Mouse (Mus musculus) retina, adult 2 months (tissue): ENCODE results near the gene Cmtm5.
A peak's percentile ranks its signal among the peaks of the same experiment; 100 is the strongest.
"Not testable (repeated sequence)": the region's sequence is repeated elsewhere in the genome, so short reads cannot be mapped to it uniquely, and the experiment has no call there.

Experiments
- DNase-seq: peaks from one replicate; pipeline ENCODE4 v3.0.0-alpha.2; 2012; ENCODE audit warnings: low read depth, low spot score

Gene Cmtm5

DNA sequence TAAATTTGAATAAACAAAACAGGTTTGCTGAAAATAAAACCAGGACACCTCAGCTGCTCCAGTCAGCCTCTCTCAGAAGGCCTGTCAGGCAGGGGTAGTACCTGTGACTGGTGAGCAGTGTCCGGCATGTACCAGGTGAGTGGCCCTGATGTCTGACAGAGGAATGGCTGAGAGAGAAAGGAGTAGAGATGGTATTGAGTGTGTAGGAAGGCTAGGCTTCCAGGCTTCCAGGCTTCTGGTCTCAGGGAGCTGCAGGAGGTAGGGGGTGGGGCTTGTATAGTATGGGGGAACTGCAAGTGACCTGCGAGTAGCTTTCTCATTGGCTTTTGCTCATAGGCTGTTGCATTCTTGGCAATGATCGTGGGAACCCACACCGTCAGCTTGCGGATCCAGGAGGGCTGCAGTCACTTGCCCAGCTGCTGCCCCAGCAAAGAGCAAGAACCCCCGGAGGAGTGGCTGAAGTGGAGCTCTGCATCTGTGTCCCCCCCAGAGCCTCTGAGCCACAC, 3.4 kb upstream of the Cmtm5 start, which contains the start of gene Il25:
Gene Il25 (plus strand): TSS at position 51 of the 506 bp plus-strand sequence.
- no peak for DNase-seq

DNA sequence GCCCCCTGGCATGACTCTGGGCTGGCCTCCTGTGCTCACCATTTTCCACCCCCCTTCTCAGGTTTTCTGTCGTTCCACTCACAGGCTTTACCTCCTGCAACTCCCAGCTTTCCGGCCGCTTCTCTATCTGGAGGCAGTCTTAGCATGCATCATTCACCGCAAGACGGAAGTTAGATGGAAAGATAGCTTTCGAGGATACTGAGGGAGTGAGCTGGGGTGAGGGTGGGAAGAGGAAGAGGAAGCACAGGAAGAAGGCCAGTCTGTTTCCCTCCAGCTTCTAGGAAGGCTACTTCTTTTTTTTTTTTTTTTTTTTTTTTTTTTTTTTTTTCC, 735 bp downstream of the Cmtm5 start:
- DNase-seq, result no peak

DNA sequence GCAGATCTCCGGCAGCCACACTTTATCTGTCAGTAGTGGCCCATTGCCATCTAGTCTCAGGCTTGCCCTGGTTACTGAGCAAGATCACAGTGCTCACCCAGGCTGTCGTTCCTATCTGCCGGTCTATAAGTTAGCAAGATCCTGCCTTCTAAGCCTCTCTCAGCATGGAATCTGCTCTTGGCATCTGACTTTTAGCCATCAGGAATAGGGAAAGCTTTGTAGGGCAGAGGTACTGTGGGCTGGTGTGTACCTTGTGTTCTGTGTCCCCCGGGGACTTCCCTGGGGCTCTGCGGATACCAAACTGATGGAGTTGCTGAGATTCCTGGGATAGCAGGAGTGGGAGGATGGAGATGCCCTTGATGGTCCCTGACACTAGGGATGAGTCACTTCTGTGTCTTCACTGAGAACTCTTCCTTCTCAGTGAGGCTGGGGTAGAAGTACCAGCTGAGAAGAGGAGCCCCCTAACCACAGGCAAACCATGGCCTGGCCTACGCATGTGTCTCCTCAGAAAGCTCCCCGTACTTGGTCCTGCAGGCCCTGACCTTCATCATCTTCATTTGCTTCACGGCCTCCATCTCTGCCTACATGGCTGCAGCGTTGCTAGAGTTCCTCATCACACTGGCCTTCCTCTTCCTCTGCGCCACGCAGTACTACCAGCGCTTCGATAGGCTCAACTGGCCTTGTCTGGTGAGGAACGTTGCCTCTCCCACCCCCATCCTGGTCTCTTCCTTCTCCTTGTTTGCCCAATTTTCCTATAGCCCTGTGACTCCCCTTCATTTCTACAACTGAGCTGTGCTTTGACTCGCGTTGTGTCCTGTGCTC, 1.5 kb downstream of the Cmtm5 start:
- no peak for DNase-seq

DNA sequence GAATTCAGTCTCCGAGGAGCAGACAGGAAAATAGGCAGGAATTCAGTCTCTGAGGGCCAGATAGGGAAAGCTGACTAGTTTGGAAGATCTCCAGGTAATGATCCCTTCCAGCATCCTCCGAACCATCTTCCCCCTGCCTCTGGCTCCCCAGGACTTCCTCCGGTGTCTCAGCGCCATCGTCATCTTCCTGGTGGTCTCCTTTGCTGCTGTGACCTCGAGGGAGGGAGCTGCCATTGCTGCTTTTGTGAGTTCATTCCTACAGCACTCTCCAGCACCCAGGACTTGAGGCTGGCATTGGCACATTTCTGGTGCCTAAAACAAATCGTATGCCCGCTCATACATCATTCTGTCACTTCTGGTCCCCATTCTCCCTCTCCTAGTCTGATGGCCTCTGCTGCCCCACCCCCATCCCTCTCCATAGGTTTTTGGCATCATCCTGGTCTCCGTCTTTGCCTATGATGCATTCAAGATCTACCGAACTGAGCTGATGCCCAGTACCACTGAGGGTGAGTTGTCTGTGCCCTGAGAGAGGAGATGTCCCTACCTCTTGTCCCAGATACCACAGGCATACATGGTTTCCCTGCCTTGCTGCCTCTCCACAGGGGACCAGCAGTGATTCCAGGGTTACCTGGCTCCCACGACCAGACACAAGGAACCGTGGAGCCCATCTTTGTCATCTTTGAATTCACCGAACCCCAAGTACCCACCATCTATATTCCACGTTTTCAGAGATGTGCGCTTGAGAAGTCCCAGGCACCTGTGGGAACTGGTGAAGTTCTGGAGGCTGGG, 2.6 kb downstream of the Cmtm5 start:
- DNase-seq, result no peak

DNA sequence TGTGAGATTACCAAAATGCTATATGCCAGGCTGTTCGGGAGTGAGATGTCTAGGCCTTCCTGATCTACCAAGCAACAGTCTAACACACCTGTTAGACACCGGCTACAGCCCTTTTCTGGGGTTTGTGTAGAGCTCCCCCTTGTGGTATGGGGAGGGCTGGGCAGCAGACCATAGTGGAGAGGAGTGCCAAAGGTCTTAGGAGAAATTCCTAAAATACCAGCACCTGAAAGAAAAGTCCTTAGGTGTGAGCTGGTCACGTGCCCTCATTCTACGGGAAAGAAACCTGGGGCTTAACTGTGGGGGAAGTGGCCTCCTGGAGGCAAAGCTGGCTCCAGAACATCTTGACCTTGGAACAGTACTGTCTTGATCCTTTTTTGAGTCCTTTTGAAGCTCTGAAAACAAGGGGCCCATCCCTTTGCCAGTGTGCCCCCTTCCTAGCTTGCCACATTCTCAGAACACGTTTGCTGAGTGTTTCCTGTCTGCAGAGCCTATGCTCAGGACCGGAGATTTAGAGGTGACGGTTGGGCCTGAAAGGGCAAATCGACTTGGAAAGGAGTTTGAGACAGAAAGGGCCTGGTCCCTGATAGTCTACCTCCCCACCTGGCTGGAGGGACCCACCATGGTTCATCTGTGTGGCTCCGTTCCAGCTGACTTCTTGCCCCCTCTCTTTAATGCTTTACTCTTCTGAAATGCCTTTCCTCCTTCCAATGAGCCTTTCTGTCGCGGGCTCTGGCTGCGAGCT, 3.5 kb downstream of the Cmtm5 start:
- peak; percentile 16 for DNase-seq

DNA sequence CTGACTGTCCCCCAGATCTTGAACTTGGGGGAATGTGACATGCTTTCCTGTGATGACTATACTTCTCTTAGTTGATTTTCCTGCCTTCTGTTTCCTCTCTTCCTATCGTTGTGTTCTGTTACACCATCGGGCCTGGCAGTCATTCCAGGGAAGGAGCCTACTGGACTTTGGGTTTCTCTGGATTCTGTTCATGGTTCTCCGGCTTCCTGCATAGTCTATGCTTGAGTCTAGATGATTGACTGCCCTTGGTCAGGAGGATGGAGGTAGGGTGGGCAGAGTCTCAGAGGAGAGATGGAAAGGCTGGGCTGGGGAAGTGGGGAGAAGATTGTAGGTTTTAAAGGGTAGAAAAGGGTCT, 4.1 kb downstream of the Cmtm5 start:
- no peak for DNase-seq

DNA sequence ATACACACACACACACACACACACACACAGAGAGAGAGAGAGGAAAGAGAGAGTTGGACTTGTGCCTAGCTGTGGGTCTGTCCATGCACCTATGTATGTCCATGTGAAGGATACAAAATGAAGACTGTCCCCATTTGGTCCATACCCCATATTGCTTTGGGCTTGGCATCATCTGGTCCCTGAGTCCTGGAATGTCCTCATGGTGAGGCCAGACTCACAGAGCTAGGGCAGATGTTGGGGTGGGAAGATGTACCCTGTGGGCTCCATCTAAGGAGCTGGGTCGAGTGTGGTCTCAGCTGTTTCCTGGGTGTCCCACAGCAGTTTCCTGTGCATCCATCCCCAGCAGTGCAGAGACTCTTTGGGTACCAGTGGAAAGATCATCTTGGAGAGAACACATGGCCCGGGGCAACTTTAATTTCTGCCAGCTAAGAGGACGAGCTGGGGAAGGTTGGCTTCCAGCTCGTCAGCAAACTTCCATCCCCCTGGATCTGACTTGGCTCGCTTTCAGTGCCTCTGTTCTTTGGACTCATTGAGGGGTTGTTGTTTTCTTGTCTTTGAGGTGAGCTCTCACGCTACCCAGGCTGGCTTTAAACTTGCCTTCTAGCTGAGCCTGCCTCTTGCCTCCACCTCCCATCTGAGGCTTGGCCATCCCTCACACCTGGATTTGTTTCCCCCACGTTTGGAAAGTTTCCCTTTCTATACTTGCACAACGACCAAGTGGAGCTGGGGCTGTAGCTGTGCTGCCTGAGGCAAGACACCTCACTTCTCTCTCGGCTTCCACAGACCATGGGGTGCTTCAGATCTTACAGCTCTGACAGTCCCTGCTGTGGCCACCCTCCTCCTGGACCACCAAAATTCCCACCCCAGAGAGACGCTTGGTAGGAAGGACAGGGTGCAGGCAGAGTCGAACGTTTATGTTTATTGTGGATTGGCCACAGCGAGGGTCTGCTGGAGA, 5.2 kb downstream of the Cmtm5 start:
- no peak for DNase-seq

DNA sequence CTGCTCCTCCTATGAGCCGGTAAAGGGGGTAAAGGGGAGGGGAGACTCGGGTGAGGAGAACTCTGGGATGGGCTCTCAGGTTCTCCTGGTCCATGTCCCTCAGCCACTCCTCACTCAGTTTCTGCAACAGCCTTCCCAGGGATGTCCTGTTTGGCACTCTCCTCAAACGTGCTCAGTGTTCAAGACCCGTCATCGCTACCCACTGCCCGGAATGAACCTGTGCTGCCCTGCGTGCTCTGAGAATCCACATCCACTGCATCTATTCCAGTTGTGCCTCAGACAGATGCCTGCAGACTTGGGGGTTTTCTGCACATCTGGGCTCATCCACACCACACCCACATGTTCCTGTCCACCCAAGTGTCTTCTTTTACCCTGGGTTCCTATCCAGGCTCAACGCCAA, 6.4 kb downstream of the Cmtm5 start:
- DNase-seq, result no peak

DNA sequence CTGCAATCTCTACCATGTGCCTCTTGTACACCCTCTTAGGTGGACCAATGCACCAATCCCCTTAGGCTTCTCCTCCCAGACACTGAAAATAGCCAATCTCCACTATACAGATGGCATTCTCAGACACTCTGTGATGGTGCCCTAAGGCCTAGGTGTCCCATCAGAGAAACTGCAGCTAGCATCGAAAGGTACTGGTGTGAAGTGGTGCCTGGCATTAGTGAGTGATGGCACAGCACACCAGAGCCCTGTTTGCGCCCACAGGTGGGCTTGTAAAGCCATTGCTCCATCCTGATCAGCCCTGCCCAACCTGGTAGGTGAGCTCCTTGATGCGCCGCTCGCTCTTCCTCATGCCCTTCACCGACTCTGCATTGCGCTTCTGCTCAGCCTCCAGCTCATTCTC, 7.9 kb downstream of the Cmtm5 start:
- DNase-seq, result no peak

DNA sequence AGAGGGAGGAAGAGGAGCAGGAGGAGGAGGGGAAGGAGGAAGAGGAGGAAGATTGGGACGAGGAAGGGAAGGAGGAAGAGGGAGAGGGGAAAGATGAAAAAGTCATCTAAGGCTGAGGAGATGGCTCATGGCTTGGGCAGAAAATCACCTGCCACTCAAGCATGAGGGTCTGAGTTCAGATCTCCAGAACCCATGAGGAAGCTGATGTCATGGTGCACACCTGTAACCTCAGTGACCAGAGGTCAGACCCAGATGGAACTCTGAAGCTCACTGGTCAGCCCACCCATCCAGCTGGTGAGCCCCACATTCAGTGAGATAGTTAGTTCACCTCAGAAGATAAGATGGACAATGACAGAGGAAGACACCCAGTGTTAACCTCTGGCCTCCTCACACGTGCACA, 8.9 kb downstream of the Cmtm5 start:
- DNase-seq, result no peak

DNA sequence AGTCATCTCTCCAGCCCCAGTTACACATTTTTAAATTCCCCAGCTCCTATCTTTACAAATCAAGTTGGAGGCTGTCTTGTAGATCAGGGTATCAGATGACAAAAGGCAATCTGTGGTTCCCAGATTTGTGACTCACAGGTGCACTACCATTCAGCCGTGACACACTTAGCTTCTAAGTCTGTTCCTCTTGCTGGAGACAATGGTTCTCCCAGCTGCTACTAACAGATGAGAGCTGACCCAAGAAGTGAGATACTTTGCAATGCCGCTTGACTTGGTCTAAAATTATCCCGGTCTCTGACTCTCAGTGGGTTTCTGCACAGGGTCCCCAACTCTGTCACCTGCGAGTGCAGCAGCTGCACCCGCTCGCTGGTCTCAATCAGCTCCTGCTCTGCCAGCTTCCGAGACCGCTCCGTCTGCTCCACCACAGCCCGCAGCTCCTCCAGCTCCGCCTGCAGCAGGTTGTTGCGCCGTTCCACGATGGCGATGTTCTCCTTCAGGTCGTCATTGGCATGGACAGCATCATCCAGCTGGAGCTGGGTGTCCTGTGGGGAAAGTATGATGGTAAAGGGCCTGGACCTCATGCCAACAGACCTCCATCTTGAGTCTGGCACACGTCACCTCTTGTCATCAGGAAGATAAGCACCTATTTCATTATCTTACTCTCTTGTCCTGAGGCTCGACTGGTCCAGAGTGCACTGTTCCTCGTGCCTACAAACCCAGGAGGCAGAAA, 10.1 kb downstream of the Cmtm5 start:
- no peak for DNase-seq

DNA sequence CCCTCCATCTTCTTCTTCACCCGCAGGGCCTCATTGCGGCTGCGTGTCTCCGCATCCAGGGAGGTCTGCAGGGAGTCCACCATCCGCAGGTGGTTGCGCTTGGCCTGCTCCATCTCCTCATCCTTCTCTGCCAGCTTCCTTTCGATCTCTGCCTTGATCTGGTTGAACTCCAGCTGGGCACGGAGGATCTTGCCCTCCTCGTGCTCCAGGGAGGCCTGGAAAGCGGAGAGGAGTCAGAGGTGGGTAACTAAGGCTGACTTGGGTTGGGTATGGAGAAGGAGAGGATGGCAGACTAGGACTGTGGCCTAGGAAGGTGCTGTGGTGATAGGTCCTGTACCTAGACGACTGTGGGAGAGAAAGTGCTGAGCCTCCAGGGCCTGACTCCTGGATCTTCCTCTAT, 10.9 kb downstream of the Cmtm5 start:
- DNase-seq, result not testable (repeated sequence)

DNA sequence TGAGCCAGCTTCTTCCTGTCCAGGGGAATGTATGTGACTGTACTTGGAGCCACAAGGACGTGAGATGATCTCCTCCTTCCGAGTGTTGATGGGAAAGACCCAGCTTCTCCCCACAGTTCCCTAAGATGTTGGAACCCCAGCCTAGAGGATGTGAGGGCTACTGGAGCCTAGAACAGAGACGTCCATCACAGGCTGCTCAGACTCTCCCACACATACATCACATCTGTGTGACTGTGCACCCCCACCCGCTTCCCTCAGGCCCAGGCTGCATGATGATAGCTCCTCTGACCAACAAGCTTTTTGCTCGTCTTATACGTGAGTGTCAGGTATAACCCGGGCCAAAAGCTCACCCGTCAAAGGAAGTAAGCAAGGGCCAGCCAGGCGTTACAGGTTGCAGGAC, 12.7 kb downstream of the Cmtm5 start:
- DNase-seq, result no peak

DNA sequence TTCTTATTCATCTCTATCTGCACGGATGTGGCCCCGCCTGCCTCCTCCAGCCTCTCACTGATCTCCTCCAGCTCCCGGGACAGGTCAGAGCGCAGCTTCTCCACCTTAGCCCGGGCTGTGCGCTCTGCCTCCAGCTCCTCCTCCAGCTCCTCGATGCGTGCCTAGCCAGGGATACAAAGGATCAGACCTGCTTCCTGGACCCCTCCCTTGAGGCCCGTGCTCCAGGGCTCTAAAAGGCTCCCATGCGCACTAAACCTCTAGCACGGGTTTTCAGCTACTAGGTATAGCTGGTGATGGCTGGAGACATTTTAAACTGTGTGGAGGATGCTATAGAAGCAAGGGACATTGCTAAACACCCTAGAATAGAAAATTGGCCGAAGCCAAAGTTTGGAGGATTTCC, 14.4 kb downstream of the Cmtm5 start:
- no peak for DNase-seq

DNA sequence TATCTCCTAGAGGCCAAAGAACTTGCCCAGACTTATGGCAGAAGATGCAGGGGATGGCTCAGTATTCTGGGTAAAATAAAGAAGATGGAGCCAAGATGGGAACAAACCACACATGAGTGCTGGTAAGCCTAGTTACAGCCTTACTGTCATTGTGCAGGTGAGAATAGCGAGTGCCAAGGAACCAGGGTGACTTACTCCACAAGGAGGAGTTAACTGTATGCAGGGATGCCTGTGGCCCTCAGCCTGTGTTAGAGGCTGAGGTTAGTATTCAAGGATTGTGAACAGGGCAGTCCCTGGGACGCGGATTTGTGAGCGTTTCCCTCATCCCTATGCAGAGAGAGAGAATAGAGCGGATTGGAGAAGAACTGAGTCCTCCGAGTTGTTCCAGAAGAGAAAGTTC, 15.5 kb downstream of the Cmtm5 start:
- no peak for DNase-seq

DNA sequence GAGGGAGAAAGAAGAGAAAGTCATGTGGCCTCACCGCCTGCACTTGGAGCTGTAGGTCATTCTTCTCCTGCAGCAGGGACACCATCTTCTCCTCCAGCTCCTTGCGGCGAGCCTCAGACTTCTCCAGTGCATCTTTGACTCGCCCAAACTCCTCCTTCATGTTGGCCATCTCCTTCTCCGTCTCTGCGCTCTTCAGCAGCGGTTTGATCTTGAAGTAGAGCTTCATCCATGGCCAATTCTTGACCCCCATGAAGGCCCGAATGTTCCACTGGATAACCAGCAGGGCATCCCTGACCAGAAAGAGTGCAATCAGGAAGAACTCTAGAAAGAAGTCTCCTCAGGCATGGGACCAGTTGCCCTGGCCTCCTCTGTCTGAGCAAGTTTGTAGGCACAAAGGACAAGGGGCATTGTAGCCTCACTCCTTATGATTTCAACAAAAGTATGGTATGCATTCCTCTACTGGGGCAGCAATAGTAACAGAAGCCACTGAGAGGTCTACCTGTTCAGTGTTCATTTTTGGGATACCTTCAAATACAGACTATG, 17.7 kb downstream of the Cmtm5 start:
- no peak for DNase-seq

DNA sequence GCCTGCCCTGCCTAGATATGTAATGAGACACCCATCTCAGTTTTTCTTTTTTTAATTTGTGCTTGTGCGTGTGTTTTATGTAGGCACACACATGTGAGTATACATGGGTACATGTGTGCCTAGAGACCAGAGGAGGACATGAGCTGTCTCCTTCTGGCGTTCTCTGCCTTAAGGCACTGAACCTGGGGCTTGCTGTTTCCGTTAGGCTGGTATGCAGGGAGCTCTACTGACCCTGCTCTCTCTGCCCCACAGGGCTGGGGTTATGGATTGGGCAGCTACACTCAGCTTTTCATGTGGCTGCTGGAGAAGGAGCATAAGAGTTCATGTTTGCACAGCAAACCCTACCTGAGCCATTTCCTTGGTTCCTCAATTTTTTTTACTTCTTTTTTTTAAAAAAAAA, 18.4 kb downstream of the Cmtm5 start:
- no peak for DNase-seq

DNA sequence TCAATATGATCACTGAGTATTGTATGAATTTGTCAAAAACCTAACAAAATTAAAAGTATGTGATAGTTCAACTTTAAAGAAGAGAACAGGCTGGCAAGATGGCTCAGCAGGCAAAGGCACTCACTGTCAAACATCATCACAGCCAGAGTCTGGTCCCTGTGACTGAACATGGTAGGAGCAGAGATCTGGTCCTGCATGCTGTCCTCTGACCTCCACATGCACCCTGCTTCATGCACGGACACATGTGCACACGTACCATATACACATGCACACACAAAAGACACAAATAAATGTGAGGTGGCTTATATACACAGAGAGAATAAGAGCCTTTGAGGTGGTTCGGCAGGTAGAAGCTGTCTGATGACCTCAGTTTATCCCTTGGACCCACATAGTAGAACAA, 19.4 kb downstream of the Cmtm5 start:
- no peak for DNase-seq

DNA sequence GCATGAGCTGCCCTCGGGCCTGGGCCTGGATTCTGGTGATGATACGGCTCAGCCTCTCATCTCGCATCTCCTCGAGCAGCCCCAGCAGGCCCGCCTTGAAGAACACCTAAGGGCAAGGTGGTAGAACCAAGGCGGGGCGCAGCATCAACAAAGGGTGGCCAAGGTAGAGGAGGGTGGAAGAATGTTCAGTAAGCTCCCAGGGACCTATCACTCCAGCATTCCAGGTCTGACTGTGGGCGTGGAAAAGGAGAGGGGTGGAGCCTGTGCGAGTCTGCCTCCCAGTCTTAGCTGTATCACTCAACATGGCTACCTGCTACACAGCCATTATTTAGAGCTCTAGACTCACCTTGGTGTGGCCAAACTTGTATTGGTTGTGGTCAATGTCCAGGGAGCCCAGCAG, 20.5 kb downstream of the Cmtm5 start:
- no peak for DNase-seq

DNA sequence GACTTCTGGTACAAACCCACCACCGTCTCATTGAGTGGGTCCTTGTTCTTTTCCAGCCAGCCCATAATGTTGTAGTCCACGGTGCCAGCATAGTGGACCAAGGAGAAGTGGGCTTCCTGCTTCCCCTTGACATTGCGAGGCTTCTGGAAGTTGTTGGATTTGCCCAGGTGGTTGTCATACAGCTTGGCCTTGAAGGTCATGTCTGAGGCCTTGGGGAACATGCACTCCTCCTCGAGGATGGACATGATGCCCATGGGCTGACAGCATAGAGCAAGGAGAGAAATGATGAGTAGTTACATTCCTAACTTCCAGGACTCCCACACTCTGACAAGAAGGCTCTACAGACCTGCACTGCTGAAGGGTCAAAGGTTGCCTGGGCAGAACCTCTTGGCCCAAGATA, 22.4 kb downstream of the Cmtm5 start:
- DNase-seq, result no peak
